Mouse (Mus musculus) embryonic facial prominence, embryonic 12.5 days (tissue): ENCODE results near the gene Tubgcp3. TPM values are rescaled to one million over a fixed set of nuclear protein-coding genes. Genes with fewer than 3 reads are reported as not detected.
"Not testable (repeated sequence)": the region's sequence is repeated elsewhere in the genome, so short reads cannot be mapped to it uniquely, and the experiment has no call there.

ENCODE experiments used
- ATAC-seq: fragments of 200-750 bp; cut with Nextera tagmentation; 2 replicates; pipeline ENCODE4 v1.8.0; 2017; ENCODE audit not compliant: insufficient number of reproducible peaks, insufficient read depth, low FRiP score, low TSS enrichment
- H3K27ac ChIP-seq: fragments of 300-500 bp; sonication (generic); 2 replicates; pipeline ENCODE4 v1.5.1; 2016; ENCODE audit warnings: mild to moderate bottlenecking
- H3K27me3 ChIP-seq: fragments of 300-500 bp; sonication (generic); 2 replicates; pipeline ENCODE4 v1.6.1; 2016; ENCODE audit warnings: mild to moderate bottlenecking, moderate library complexity
- H3K36me3 ChIP-seq: fragments of 300-500 bp; sonication (generic); 2 replicates; pipeline ENCODE4 v1.6.1; 2016; ENCODE audit warnings: mild to moderate bottlenecking
- H3K4me1 ChIP-seq: fragments of 300-500 bp; sonication (generic); 2 replicates; pipeline ENCODE4 v1.6.1; 2016
- H3K4me2 ChIP-seq: fragments of 300-500 bp; sonication (generic); replicated peaks from 2 replicates; pipeline ENCODE4 v1.6.1; 2016; ENCODE audit warnings: mild to moderate bottlenecking, moderate library complexity
- H3K4me3 ChIP-seq: fragments of 300-500 bp; sonication (generic); 2 replicates; pipeline ENCODE4 v1.5.1; 2016; ENCODE audit warnings: mild to moderate bottlenecking
- H3K9ac ChIP-seq: fragments of 300-500 bp; sonication (generic); 2 replicates; pipeline ENCODE4 v1.6.1; 2016; ENCODE audit warnings: mild to moderate bottlenecking, moderate library complexity
- H3K9me3 ChIP-seq: fragments of 300-500 bp; sonication (generic); 2 replicates; pipeline ENCODE4 v1.6.1; 2016; ENCODE audit warnings: mild to moderate bottlenecking, moderate library complexity
- WGBS: fragments of 180-500 bp; shearing (Covaris S2); methylation state at CpG from one replicate; pipeline ENCODE4 v1.1.7; 2016; 5-methylcytosine and 5-hydroxymethylcytosine counted together
- polyA plus RNA-seq: library from polyadenylated mRNA; unstranded; fragments of >200 nt; fragmentation: Nextera tagmentation; extraction: Ambion mirVana; gene quantifications from 2 replicates; pipeline ENCODE4 v1.2.1, GENCODE M21; 2016

Tubgcp3 gene
- polyA plus RNA-seq, 1 experiment from 2014 or later = 47.7 TPM

GRCm38 (mm10) chr8:12638446-12638845, 33.6 kb downstream of the Tubgcp3 start:
- H3K9me3 ChIP-seq = no peaks in the 10 kb centered on the region
- no peak overlapping the region for H3K4me2 ChIP-seq
- H3K4me1 ChIP-seq = no peaks in the 10 kb centered on the region
- no peaks in the 10 kb centered on the region for H3K27me3 ChIP-seq
- no peak overlapping the region for H3K4me3 ChIP-seq
- ATAC-seq = no peak
- WGBS = 88% methylated on average over 11 of the region's 11 CpGs
- H3K36me3 ChIP-seq = peaks cover 60% of the 10 kb centered on the region
- H3K27ac ChIP-seq = no peak overlapping the region
- H3K9ac ChIP-seq = no peak overlapping the region

GRCm38 (mm10) chr8:12635366-12635765, 36.7 kb downstream of the Tubgcp3 start:
- no peak overlapping the region for H3K9ac ChIP-seq
- no peaks in the 10 kb centered on the region for H3K4me1 ChIP-seq
- H3K9me3 ChIP-seq = no peaks in the 10 kb centered on the region
- H3K27me3 ChIP-seq = no peaks in the 10 kb centered on the region
- H3K4me2 ChIP-seq = no peak overlapping the region
- ATAC-seq = no peak
- H3K4me3 ChIP-seq = no peak overlapping the region
- WGBS = 90% methylated on average over 2 of the region's 2 CpGs
- peaks cover 63% of the 10 kb centered on the region for H3K36me3 ChIP-seq
- H3K27ac ChIP-seq = no peak overlapping the region

- Histone ChIP-seq H3K27ac (no peak overlapping the region), H3K36me3 (peaks cover 56% of the 10 kb centered on the region), H3K4me1 (no peaks in the 10 kb centered on the region), H3K27me3 (no peaks in the 10 kb centered on the region), H3K4me3 (no peak overlapping the region), H3K9me3 (no peaks in the 10 kb centered on the region), H3K9ac (no peak overlapping the region), H3K4me2 (no peak overlapping the region)
- 32% methylated on average over 3 of the region's 3 CpGs for WGBS
- ATAC-seq = no peak
Observed at GRCm38 (mm10) chr8:12629079-12629478, 43.0 kb downstream of the Tubgcp3 start.

- Histone ChIP-seq H3K4me3 (no peak overlapping the region), H3K9me3 (no peaks in the 10 kb centered on the region), H3K4me1 (no peaks in the 10 kb centered on the region), H3K36me3 (peaks cover 67% of the 10 kb centered on the region), H3K27me3 (no peaks in the 10 kb centered on the region), H3K4me2 (no peak overlapping the region), H3K9ac (no peak overlapping the region), H3K27ac (no peak overlapping the region)
- 81% methylated on average over 5 of the region's 5 CpGs for WGBS
- no peak for ATAC-seq
Observed at GRCm38 (mm10) chr8:12625890-12626289, 46.2 kb downstream of the Tubgcp3 start.

GRCm38 (mm10) chr8:12621550-12622222, 50.4 kb downstream of the Tubgcp3 start:
- Histone ChIP-seq H3K9me3 (no peaks in the 10 kb centered on the region), H3K4me2 (no peak overlapping the region), H3K4me3 (no peak overlapping the region), H3K27me3 (no peaks in the 10 kb centered on the region), H3K9ac (no peak overlapping the region), H3K27ac (no peak overlapping the region), H3K4me1 (no peaks in the 10 kb centered on the region), H3K36me3 (peaks cover 66% of the 10 kb centered on the region)
- 91% methylated on average over 18 of the region's 18 CpGs for WGBS
- no peak for ATAC-seq

- H3K9me3 ChIP-seq, H3K4me3 ChIP-seq, H3K4me1 ChIP-seq, H3K27ac ChIP-seq, H3K4me2 ChIP-seq, H3K27me3 ChIP-seq, H3K9ac ChIP-seq, ATAC-seq: not testable (repeated sequence)
- peaks cover 51% of the 10 kb centered on the region for H3K36me3 ChIP-seq
- 87% methylated on average over 3 of the region's 3 CpGs for WGBS
Observed at GRCm38 (mm10) chr8:12617369-12617768, 54.7 kb downstream of the Tubgcp3 start.

- Histone ChIP-seq H3K27ac (no peak overlapping the region), H3K9me3 (no peaks in the 10 kb centered on the region), H3K36me3 (peaks cover 20% of the 10 kb centered on the region), H3K4me2 (no peak overlapping the region), H3K9ac (no peak overlapping the region), H3K4me3 (no peak overlapping the region), H3K27me3 (no peaks in the 10 kb centered on the region), H3K4me1 (no peaks in the 10 kb centered on the region)
- WGBS = 83% methylated on average over 7 of the region's 7 CpGs
- ATAC-seq = no peak
Observed at GRCm38 (mm10) chr8:12613201-12613600, 58.8 kb downstream of the Tubgcp3 start.

GRCm38 (mm10) chr8:12609752-12610449, 62.1 kb downstream of the Tubgcp3 start:
- H3K4me1 ChIP-seq = no peaks in the 10 kb centered on the region
- no peak overlapping the region for H3K4me2 ChIP-seq
- H3K36me3 ChIP-seq = peaks cover 5% of the 10 kb centered on the region; the same call in 1 of the 2 replicates
- H3K9me3 ChIP-seq = no peaks in the 10 kb centered on the region
- no peak overlapping the region for H3K4me3 ChIP-seq
- H3K27me3 ChIP-seq = no peaks in the 10 kb centered on the region
- no peak overlapping the region for H3K27ac ChIP-seq
- no peak overlapping the region for H3K9ac ChIP-seq
- ATAC-seq = no peak
- WGBS = 71% methylated on average over 12 of the region's 12 CpGs

GRCm38 (mm10) chr8:12608810-12609209, 63.2 kb downstream of the Tubgcp3 start:
- H3K36me3 ChIP-seq = no peaks in the 10 kb centered on the region
- no peak overlapping the region for H3K27ac ChIP-seq
- H3K9me3 ChIP-seq = no peaks in the 10 kb centered on the region
- no peak for ATAC-seq
- 79% methylated on average over 10 of the region's 10 CpGs for WGBS
- no peak overlapping the region for H3K4me2 ChIP-seq
- no peak overlapping the region for H3K4me3 ChIP-seq
- H3K4me1 ChIP-seq = no peaks in the 10 kb centered on the region
- no peak overlapping the region for H3K9ac ChIP-seq
- no peaks in the 10 kb centered on the region for H3K27me3 ChIP-seq

- Histone ChIP-seq H3K27me3 (no peaks in the 10 kb centered on the region), H3K4me3 (no peak overlapping the region), H3K9me3 (no peaks in the 10 kb centered on the region), H3K4me1 (no peaks in the 10 kb centered on the region), H3K36me3 (no peaks in the 10 kb centered on the region), H3K27ac (no peak overlapping the region), H3K9ac (no peak overlapping the region), H3K4me2 (no peak overlapping the region)
- ATAC-seq = no peak
- 19% methylated on average over 6 of the region's 6 CpGs for WGBS
Observed at GRCm38 (mm10) chr8:12607223-12607622, 64.8 kb downstream of the Tubgcp3 start.

GRCm38 (mm10) chr8:12583785-12584184, 88.3 kb downstream of the Tubgcp3 start:
- Histone ChIP-seq H3K4me1 (no peaks in the 10 kb centered on the region), H3K36me3 (no peaks in the 10 kb centered on the region), H3K9me3 (no peaks in the 10 kb centered on the region), H3K27ac (no peak overlapping the region), H3K4me3 (no peak overlapping the region), H3K4me2 (no peak overlapping the region), H3K27me3 (peaks cover 3% of the 10 kb centered on the region; the same call in 1 of the 2 replicates), H3K9ac (no peak overlapping the region)
- 76% methylated on average over 5 of the region's 5 CpGs for WGBS
- no peak for ATAC-seq

- H3K27me3 ChIP-seq, H3K27ac ChIP-seq, H3K4me3 ChIP-seq, H3K36me3 ChIP-seq, H3K9ac ChIP-seq, ATAC-seq, H3K4me1 ChIP-seq, H3K4me2 ChIP-seq, H3K9me3 ChIP-seq: not testable (repeated sequence)
- 79% methylated on average over 19 of the region's 19 CpGs for WGBS
Observed at GRCm38 (mm10) chr8:12579339-12579999, 92.6 kb downstream of the Tubgcp3 start.
